Mouse (Mus musculus): ENCODE results near the gene Cdk6.

- TF ChIP-seq CTCF (IDR thresholded peaks at IDR 0.05; ENCODE audit: extremely low read depth, insufficient read depth, low read length) (no peak), POLR2A (IDR thresholded peaks at IDR 0.05; ENCODE audit: extremely low read depth, insufficient read depth, low read length) (no peak)
These were observed 15.0 kb downstream of the Cdk6 start for GRCm38 (mm10) chr5:3356261-3356778.

Data from cortical plate, adult 2 months (tissue).